Mouse (Mus musculus): ENCODE data around the gene Zfp882. TPM values are rescaled to one million over a fixed set of nuclear protein-coding genes. Genes with fewer than 3 reads are reported as not detected.

The Zfp882 gene
- polyA plus RNA-seq, 1 experiment from 2014 or later: 21.1 TPM

DNA sequence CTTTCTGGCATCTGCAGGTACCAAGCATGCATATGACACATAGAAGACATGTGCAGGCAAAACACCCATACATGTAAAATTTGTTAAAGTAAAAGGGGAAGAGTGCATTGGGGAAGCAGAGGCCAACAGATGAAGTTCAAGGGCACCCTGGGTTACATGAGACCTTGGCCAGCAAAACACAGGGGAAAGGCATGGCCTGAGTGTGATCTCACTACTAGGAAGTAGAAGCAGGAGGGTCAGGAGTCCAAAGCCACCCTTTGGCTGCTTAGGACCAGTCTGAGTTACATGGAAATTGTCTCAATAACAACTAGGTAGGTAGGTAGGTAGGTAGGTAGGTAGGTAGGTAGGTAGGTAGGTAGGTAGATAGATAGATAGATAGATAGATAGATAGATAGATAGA is 52.1 kb downstream of the Zfp882 start:
- Histone ChIP-seq H3K27ac (no peak overlapping the region), H3K9ac (no peak overlapping the region), H3K36me3 (replicated peaks) (peaks cover 13% of the 10 kb centered on the region; the same call in 1 of the 2 replicates), H3K9me3 (no peaks in the 10 kb centered on the region), H3K4me2 (no peak overlapping the region), H3K4me3 (no peak overlapping the region), H3K4me1 (no peaks in the 10 kb centered on the region), H3K27me3 (replicated peaks) (no peaks in the 10 kb centered on the region)
- no peak for ATAC-seq (replicated peaks)

DNA sequence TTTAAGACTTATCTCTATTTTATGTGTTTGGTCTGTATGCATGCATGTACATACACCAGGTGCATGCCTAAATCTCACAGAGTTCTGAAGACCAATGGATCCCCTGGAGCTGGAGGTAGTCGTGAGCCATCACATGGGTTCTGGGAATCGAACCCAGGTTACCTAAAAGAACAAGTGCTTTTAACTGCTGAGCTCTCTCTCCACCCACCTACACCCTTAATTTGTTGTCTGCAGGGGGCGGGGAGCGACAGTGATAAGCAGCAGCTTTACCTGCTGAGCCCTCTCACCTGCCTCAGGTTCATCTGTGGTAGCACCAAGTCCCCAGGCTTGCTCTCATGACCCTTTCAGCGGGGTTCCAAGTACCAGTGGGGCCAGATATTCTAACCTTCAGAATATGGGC is 53.4 kb downstream of the Zfp882 start:
- Histone ChIP-seq H3K36me3 (replicated peaks) (peaks cover 26% of the 10 kb centered on the region), H3K4me3 (no peak overlapping the region)

DNA sequence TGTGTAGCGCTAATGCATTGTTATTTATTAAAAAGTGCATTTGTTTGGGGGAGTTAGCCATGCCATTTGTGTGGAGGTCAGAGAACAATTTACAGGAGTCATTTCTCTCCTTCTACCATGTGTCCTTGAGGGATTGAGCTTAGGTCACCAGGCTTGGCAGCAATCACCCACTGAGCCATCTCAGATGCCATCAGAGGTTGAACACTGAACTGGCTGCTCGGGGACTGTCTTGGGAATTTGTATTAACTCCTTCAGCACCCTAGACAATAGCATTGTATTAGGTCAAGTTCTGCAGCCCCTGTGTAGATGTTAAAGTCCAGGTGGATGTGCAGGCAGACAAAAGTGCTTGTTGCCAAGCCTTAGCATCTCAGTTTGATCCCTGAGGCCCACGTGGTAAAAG is 55.6 kb downstream of the Zfp882 start:
- no peak for ATAC-seq (replicated peaks)
- Histone ChIP-seq H3K27ac (no peak overlapping the region), H3K4me3 (no peak overlapping the region), H3K9me3 (no peaks in the 10 kb centered on the region), H3K27me3 (replicated peaks) (no peaks in the 10 kb centered on the region), H3K9ac (no peak overlapping the region), H3K36me3 (replicated peaks) (peaks cover 48% of the 10 kb centered on the region), H3K4me1 (no peaks in the 10 kb centered on the region), H3K4me2 (no peak overlapping the region)
- WGBS: 87% methylated on average over 3 of the region's 3 CpGs

More for the DNA sequence above, 53.4 kb downstream of the Zfp882 start:
- no peak for ATAC-seq (replicated peaks)
- Histone ChIP-seq H3K9me3 (no peaks in the 10 kb centered on the region), H3K27ac (no peak overlapping the region), H3K4me2 (no peak overlapping the region), H3K9ac (no peak overlapping the region), H3K4me1 (no peaks in the 10 kb centered on the region), H3K27me3 (replicated peaks) (no peaks in the 10 kb centered on the region)
- 95% methylated on average over 5 of the region's 5 CpGs for WGBS

DNA sequence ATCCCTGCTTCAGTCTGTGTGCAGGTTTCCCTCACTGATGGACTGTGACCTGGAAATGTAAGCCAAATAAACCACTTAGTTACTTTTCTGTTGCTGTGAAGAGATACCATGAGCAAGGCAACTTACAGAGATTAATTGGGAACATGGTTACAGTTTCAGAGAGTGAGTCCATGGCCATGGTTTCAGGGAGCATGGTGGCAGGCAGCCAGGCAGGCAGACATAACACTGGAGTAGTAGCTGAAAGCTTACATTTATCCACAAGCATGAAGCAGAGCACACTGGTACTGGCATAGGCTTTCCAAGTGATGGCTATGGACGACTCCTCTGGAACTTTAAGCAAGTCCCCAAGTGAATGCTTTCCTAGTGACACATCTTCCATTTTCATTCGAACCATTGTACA is 56.8 kb downstream of the Zfp882 start:
- ATAC-seq (replicated peaks): no peak
- no peak overlapping the region for H3K9ac ChIP-seq
- H3K27me3 ChIP-seq (replicated peaks): no peaks in the 10 kb centered on the region
- 92% methylated on average over 2 of the region's 2 CpGs for WGBS
- no peak overlapping the region for H3K27ac ChIP-seq
- H3K4me1 ChIP-seq: no peaks in the 10 kb centered on the region
- H3K4me3 ChIP-seq: no peak overlapping the region
- no peak overlapping the region for H3K4me2 ChIP-seq
- no peaks in the 10 kb centered on the region for H3K9me3 ChIP-seq
- H3K36me3 ChIP-seq (replicated peaks): peaks cover 52% of the 10 kb centered on the region

Other genes starting within 250 kb of the Zfp882 start
- gene Unc13a, start 236.9 kb upstream of the Zfp882 start, polyA plus RNA-seq (2015; fragmentation: Nextera tagmentation; extraction: Ambion mirVana): 26.9 and 27.4 TPM in 2 replicates
- gene Jak3, start 232.3 kb upstream of the Zfp882 start, polyA plus RNA-seq (2015; fragmentation: Nextera tagmentation; extraction: Ambion mirVana): 5.2 and 5.8 TPM in 2 replicates
- gene Insl3, start 219.4 kb upstream of the Zfp882 start, polyA plus RNA-seq (2015; fragmentation: Nextera tagmentation; extraction: Ambion mirVana): 0.37 and 1.5 TPM in 2 replicates
- 0.27 and 0.36 TPM in 2 replicates for gene B3gnt3, start 206.8 kb upstream of the Zfp882 start, polyA plus RNA-seq (2015; fragmentation: Nextera tagmentation; extraction: Ambion mirVana)
- gene Fcho1, start 182.9 kb upstream of the Zfp882 start, polyA plus RNA-seq (2015; fragmentation: Nextera tagmentation; extraction: Ambion mirVana): 96.0 and 102 TPM in 2 replicates
- 9.3 and 9.6 TPM in 2 replicates for gene Zfp709, start 26.6 kb upstream of the Zfp882 start, polyA plus RNA-seq (2015; fragmentation: Nextera tagmentation; extraction: Ambion mirVana)
- 36.0 TPM in 2 replicates for gene Zfp617, start within 50 bp of the Zfp882 start, polyA plus RNA-seq (2015; fragmentation: Nextera tagmentation; extraction: Ambion mirVana)
- gene Zfp961, start 42.4 kb downstream of the Zfp882 start, polyA plus RNA-seq (2015; fragmentation: Nextera tagmentation; extraction: Ambion mirVana): 16.3 and 17.4 TPM in 2 replicates
- gene Cyp4f18, start 101.0 kb downstream of the Zfp882 start, polyA plus RNA-seq (2015; fragmentation: Nextera tagmentation; extraction: Ambion mirVana): 0.96 and 0.98 TPM in 2 replicates
- not detected in 2 replicates for gene Olfr372, start 132.6 kb downstream of the Zfp882 start, polyA plus RNA-seq (2015; fragmentation: Nextera tagmentation; extraction: Ambion mirVana)
- not detected in 2 replicates for gene Olfr373, start 174.6 kb downstream of the Zfp882 start, polyA plus RNA-seq (2015; fragmentation: Nextera tagmentation; extraction: Ambion mirVana)
- 0.06 TPM in 1 of 2 replicates, not detected in the other for gene Olfr374, start 198.4 kb downstream of the Zfp882 start, polyA plus RNA-seq (2015; fragmentation: Nextera tagmentation; extraction: Ambion mirVana)
- 172 and 176 TPM in 2 replicates for gene Tpm4, start 226.4 kb downstream of the Zfp882 start, polyA plus RNA-seq (2015; fragmentation: Nextera tagmentation; extraction: Ambion mirVana)